9 mouse cellular contexts compared by ENCODE assay signal in genomic region chr8:90894231-90894914, GRCm38 (mm10).
DNase-seq lines count a peak whose midpoint lies in the region; ATAC-seq lines count a peak whose summit lies in the region.
"Had no signal": no experiment of that assay in that cellular context is flagged by ENCODE, and none has a peak within 500 bp of the region (broad histone marks: within the 10 kb centered on the region; RNA-seq: fewer than 3 reads in every experiment).

No protein-coding gene starts in this region.

- no peak overlapping the region for H3K9ac ChIP-seq in hindbrain, embryonic 12.5 days
- H3K9ac ChIP-seq in hindbrain, embryonic 16.5 days (ENCODE audit: low read depth, low read length) = no peak overlapping the region
- H3K9ac ChIP-seq in limb, embryonic 15.5 days = no peak overlapping the region
- H3K9ac ChIP-seq: heart, embryonic 12.5 days had no signal

- H3K9me3 ChIP-seq in hindbrain, embryonic 12.5 days (replicated peaks) = no peaks in the 10 kb centered on the region
- no peaks in the 10 kb centered on the region for H3K9me3 ChIP-seq in hindbrain, embryonic 16.5 days (ENCODE audit: control insufficient read depth, low read length)
- H3K9me3 ChIP-seq in limb, embryonic 15.5 days = no peaks in the 10 kb centered on the region
- H3K9me3 ChIP-seq: heart, embryonic 12.5 days had no signal

- H3K27me3 ChIP-seq in hindbrain, embryonic 12.5 days = no peaks in the 10 kb centered on the region
- no peaks in the 10 kb centered on the region for H3K27me3 ChIP-seq in hindbrain, embryonic 16.5 days (replicated peaks; ENCODE audit: control insufficient read depth, insufficient read depth, low read length)
- H3K27me3 ChIP-seq in limb, embryonic 15.5 days = no peaks in the 10 kb centered on the region
- H3K27me3 ChIP-seq: heart, embryonic 12.5 days had no signal

- no peak overlapping the region for H3K4me3 ChIP-seq in hindbrain, embryonic 12.5 days
- no peak overlapping the region for H3K4me3 ChIP-seq in hindbrain, embryonic 16.5 days (ENCODE audit: low read length)
- H3K4me3 ChIP-seq in limb, embryonic 15.5 days = no peak overlapping the region
- H3K4me3 ChIP-seq: heart, embryonic 12.5 days had no signal

- 74% methylated on average over 14 of the region's 14 CpGs for WGBS in hindbrain, embryonic 12.5 days
- 60% methylated on average over 14 of the region's 14 CpGs for WGBS in hindbrain, embryonic 16.5 days
- WGBS in limb, embryonic 15.5 days = 28% methylated on average over 14 of the region's 14 CpGs

- 0 out of 2 replicates have a peak, but pooled peaks cover 5% of the 10 kb centered on the region for H3K36me3 ChIP-seq in hindbrain, embryonic 12.5 days
- H3K36me3 ChIP-seq in hindbrain, embryonic 16.5 days (ENCODE audit: control insufficient read depth, insufficient read depth, low read length) = no peaks in the 10 kb centered on the region
- H3K36me3 ChIP-seq in limb, embryonic 15.5 days = peaks cover 13% of the 10 kb centered on the region; the same call in 1 of the 2 replicates

- 0 out of 2 replicates have a peak overlapping the region, but pooled peaks have one; percentile 1 for H3K27ac ChIP-seq in hindbrain, embryonic 12.5 days
- no peak overlapping the region for H3K27ac ChIP-seq in hindbrain, embryonic 16.5 days (ENCODE audit: low read depth, low read length)
- peak overlapping the region; percentile 74 for H3K27ac ChIP-seq in limb, embryonic 15.5 days

- peaks cover 8% of the 10 kb centered on the region; the same call in 1 of the 2 replicates for H3K4me1 ChIP-seq in hindbrain, embryonic 12.5 days
- no peaks in the 10 kb centered on the region; the same call in 1 of the 2 replicates for H3K4me1 ChIP-seq in hindbrain, embryonic 16.5 days (ENCODE audit: control insufficient read depth, insufficient read depth, low read depth, low read length)
- peaks cover 9% of the 10 kb centered on the region for H3K4me1 ChIP-seq in limb, embryonic 15.5 days

- peak; percentile 92 for DNase-seq in 3T3-L1 (ENCODE audit: low read depth, low spot score)
- DNase-seq in brain, adult 2 months (ENCODE audit: low read depth, low spot score) = peak; percentile 90
- no peak for DNase-seq in thymus, postnatal 4 days
- DNase-seq in gastrocnemius, adult 18-20 months (ENCODE audit: low spot score) = no peak
- DNase-seq in thymus, postnatal 10 days (ENCODE audit: low spot score in 2 of 2) = no peak

- H3K4me2 ChIP-seq in hindbrain, embryonic 12.5 days (replicated peaks) = no peak overlapping the region
- no peak overlapping the region for H3K4me2 ChIP-seq in hindbrain, embryonic 16.5 days (ENCODE audit: low read length)
- peak overlapping the region; percentile 25 for H3K4me2 ChIP-seq in limb, embryonic 15.5 days
- H3K4me2 ChIP-seq: heart, embryonic 12.5 days had no signal

- ATAC-seq in hindbrain, embryonic 12.5 days (ENCODE audit: low FRiP score) = no peak
- no peak for ATAC-seq in hindbrain, embryonic 16.5 days
- ATAC-seq in limb, embryonic 15.5 days (ENCODE audit: insufficient number of reproducible peaks, low FRiP score, low TSS enrichment, low read depth) = no peak

Comparison
In these comparisons a context has a peak if more than half of its experiments do, and no peak if none do; other contexts are left out.
1. DNase-seq: peak in 3T3-L1 (single experiment) and brain, adult 2 months (single experiment); none in thymus, postnatal 4 days (single experiment), gastrocnemius, adult 18-20 months (single experiment) and thymus, postnatal 10 days (0 of 2).